Mouse (Mus musculus): ENCODE data around the gene Ctrl. TPM values are rescaled to one million over a fixed set of nuclear protein-coding genes. Genes with fewer than 3 reads are reported as not detected.
A peak's percentile ranks its signal among the peaks of the same experiment; 100 is the strongest.

The Ctrl gene
- total RNA-seq, 2 experiments from 2014 or later = 1.6 TPM

DNA sequence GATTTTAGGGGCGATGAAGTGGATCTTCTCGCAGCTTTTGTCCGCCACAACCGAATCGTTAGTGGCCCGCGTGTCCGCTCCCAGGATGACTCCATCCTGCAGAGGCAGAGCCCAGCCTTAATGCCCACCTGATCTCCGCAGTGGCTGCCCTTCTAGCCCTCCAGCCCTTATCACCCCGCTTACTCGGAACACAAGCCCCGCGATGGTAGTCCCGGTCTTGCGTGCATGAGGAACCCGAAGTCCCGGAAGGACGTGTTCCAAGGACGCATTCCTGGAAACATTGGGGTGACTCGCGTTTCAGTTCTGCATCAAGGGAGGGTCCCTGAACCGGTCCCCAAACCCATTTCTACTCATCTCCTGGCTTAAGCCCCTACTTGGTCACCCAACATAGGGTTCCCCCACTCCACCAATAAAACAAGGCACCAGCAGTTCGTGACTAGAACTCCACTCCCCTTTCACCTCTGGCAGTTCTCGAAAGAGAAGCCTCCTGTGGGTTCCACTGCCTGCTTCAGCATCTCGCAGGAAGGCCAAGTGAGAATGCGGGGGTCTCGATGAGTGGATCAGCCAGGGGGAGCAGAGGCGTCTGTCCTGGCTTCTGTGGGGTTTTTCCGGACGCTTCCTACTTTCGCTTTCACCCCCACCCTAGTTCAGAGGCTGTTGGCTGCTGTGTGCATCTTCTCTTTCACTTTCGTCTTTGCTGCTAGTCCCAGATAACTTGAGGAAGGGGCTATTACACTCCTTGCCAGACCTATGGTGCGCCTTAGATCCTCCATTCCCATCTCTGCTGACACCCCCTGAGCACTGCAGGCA lies 4.0 kb upstream of the Ctrl start:
- peak; percentile 37 to 58 for DNase-seq

DNA sequence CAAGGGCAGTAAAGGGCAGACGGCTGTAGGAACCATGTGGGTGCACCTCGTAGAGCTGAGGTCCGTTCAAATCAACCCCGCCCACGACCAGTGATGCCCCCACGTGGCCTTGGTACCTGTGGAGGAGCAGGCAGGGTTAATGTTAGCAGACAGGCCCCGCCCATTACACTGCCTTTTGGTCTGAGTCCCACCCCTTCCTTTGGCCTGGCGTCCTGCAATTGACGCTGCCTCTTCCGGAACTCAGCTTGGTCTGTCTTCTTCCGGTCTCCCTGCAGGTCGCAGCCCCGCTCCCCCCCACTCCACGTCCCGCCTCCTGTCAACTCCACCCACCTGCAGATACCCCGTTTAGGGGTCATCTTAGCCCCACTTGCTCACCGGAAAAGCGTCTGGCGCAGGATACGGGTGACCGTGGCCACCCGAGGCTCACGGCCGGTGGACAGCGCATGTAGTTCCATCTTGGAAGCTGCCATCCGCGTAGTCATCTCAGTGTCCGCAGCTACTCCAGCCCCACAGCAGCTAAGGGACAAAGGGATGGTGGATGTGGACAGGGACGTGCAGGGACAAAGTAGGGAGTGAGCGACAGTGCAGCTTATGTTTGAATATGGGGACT lies 3.3 kb upstream of the Ctrl start:
- peak; percentile 86 to 87 for DNase-seq

DNA sequence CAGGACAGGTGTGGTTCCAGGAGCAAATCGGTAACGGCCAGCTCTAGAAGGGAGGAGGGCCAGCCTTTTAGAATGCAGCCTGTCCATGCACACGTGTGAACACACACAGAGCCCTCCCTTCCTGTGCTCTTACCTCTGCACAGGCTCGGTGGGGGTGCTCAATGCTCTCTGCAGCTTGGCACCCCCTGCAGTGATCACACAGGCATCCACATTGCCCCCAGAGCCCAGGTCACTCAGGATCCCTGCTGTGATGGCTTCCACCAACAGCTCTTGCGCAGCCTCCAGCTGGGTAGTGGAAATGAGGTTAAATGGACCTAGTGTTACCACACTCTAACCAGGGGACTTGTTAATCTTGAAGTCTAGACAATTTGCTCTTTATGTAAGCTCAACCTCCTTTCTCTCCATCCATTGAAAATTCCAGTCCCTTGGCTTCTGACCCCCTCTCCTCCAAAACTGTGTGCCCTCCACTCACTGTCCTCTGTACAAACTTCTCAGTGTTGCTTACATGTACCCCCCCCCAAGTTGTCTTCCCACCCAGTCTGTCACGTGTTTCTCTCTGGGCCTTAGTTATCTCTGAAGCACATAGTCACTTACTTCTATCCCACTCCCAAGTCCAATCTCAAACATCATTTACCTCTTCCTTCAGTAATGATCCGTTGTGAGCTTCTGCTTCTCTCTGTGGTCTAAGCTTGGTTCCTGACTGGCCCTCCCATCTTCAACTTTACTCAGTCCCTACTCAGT lies 2.4 kb upstream of the Ctrl start:
- no peak for DNase-seq

DNA sequence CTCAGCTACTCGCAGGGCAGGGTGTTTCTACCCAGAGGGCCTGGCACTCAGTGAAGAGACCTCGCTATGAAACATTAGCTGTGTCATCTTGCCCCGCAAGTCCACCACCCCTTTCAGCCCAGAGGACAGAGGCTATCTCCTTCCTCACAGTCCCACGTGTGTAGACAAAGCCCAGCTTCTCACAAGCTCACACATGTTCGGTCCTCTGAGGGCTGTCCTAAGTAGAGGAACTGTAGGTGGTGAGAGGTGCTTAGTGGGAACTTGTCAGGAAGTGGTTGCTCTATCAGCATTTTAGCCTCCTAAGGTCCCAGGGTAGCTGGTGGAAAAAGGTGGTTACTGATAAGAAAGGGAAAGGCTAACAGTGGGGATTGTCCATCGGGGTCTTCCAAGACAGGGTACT lies 1.4 kb upstream of the Ctrl start:
- no peak for DNase-seq

DNA sequence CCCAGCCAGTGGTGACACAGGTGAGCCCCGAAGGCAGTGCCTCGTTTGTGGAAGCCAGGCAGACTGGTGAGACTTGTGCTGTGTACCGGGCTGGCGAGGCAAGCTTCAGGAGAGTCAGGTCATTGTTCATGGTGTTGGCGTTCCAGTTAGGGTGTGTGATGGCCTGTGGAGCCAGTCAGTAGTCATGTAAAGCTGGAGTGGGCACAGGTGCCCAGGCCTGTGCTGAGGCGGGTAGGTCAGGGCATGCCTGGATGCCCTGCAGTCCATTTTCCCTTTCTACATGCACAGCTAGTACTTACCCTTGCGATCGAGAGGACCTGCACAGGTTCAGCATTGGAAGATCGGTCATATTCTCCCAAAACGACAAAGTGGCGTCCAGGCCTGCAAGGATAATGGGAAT lies 1.1 kb downstream of the Ctrl start:
- DNase-seq = no peak

DNA sequence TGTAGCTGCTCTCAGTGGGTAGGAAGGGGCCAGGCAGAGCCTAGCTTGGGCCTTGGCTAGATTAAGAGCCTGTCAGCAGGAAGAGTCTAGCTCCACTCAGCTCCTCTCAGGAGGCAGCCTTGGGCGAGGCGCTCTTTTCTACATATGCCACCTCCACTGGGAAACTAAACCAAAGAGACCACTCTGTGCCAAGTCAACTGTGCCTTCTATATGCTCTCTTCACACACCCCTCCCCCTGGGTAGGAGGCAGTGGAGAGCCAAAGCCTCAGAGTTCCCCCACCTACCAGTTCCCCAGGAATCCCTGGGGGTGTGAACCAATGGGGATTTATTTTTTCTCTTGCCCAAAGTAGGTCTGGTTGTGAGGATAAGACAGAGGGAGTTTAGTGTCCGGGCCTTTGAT lies 2.4 kb downstream of the Ctrl start:
- no peak for DNase-seq

DNA sequence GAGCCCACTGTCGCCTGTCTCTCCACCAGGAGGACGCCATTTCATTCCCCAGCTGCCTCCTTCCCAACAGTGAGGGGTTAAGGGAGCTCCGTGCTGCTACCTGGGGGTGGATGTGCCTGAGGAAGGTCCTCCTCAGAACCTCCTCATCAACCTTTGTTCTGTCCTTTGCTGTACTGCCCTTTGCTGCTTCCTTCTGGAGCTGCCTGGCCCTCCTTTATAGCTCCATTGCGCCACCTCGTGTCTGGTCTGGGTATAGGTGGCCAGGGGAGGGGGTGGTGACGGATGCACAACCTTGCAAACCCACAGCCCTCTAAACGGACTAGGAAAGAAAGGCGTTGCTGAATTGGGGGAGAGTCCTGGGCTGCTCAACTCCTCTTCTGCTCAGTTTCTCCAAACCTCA lies 3.1 kb downstream of the Ctrl start:
- peak; percentile 82 to 86 for DNase-seq

DNA sequence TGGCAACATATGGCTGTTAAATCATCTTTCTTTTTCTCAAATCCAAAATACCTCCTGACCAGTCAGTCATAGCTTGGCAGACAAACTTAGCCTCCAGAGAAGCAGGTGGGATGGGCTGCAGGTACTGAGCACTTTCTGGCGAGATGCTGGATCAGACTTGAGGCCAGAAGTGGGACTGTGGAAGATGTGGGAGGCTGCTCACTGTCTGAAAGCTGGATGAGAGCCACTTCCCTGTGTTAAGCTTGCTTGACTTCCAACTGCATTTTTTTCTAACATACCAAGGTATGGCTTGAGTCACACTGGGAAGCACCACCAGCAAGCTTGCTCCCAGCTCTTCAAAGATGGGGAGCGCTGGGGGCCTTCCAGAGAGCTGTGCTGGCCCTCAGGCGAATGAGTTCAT lies 8.5 kb downstream of the Ctrl start:
- no peak for DNase-seq

DNA sequence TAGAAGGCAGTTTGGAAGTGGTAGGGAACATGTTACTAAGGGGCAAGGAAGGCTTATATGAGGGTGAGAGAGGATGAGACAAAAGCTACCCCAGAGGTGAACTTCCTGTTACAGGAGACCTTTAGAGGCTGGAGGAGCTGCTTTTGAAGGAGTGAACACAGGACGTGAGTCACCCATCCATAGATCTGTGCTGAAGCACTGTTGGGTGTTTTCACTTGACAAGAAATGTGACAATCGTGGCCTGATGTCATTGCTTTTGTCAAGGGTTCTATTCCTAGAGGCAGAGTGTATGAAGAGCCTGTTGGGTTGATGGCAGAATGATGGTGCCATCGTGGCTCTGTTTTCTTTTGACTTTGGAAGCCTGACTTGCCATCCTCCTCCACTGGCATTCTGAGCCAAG lies 14.3 kb downstream of the Ctrl start:
- no peak for DNase-seq

DNA sequence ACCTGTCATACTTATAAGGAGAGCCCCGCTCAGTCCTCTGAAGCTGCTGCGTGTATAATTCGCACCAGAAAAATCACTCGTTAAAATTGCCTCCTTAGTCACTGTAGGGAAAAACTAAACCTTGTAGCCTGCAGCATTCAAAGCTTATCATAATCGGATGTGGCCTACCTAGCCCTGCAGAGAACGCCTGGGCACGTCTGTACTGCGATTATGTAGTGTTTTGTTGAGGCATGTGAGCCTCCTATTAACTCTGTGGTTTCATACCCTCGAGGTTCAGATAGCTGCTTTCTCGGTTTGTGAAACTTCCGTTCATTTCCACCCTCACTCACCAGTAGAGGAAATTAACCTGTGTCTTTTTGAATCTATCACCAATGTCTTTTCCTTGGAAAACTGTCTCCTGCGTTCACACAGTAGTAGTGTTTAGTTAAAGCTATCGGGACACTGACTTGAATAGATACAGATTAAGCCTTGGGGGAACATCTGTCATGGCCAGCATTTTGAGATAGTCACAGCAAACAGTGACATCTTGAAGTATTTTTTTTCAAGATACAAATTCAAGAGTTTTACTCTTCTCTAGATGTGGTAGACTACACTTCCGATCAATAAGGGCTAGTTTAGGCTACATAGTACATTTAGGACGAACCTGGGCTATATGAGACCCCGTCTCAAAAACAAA lies 32.6 kb downstream of the Ctrl start:
- DNase-seq = no peak

DNA sequence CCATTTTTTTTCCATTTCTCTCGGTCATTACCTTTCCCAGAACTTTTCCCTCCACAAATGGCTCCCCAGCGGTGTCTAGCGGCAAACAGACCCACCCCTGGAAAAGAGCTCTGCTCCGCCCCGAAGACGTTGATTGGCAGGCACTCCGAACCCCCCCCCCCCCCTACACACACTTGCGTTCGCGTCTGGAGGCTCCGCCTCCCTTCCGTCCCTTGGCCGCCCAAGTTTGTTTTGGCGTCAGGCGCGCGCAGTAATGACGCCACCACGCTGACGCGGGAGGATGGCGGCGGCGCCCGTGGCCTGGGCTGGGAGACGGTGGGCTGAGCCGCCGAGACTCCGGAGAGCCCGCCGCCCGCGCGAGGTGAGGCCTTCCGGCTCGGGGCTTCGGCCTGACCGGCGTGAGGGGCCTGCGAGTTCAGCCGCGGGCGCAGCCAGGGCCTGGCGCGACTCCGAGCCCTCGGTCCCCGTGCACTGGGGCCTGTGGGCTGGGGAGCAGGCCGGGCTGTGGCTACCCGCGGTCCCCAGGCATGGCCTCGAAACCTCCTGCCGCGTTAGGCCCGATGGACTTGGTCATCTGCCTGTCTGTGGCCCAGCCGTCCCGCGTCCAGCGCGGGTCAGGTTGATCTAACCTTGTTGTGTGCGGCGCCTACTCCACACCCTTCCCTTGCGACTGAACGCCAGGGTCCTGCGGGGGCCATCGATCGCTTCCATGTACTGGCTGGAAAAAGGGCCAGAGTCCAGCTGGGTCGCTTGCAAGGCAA lies 33.3 kb downstream of the Ctrl start, which contains the start of gene Pskh1:
Gene Pskh1 (plus strand): TSS at position 262 of the 761 bp plus-strand sequence.
- DNase-seq = peak; percentile 92 to 95

DNA sequence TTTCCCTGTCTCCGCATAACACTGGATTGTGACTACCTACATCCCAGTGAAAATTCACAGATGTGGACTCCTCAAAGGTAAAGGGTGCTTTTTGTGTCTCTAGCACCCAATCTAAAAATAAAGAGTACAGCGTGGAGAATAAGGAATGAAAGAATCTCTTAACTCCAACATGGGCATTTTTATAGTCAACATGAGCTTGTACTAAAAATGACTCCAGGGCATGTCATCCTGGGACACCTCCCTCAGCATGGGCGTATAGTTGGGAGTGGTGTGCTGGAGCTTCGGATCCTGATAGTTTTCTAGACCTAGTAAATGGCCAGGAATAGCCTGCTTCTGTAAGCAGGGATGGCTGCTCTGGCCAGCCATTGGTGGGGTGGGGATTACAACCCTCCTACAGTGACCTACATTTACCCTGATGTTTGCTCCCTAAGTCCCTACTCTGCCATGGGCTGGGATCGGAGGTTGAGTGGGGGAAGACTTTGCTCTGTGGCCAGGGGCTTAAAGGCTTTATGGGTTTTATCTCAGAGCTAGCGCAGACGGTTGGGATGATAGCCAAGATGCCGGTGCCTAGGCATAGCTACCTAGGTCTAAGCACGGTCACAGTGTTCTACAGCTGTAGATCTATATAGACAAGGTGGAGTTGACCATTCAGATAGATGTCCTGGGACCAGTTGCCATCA lies 35.7 kb downstream of the Ctrl start:
- DNase-seq = no peak

DNA sequence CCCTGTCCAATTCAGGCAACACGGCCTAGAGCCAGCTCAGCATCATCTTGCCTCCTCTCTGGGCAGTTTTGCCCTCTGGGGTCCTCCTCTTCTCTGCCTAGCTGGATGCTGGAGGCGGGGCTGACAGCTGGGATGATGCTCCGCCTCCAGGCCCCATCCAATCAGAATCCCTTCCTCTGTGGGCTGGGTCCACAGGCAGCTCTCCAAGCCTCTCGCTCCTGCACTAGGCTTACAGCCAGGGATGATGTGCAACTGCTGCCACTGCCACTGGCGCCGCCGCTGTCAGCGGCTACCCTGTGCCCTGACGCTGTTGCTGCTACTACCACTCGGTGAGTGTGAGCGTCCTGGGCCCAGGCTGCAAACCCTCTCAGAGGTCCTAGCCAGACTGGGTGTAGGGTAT lies 40.3 kb downstream of the Ctrl start, which contains the start of gene Nrn1l:
Gene Nrn1l (plus strand): TSS at position 229 of the 400 bp plus-strand sequence.
- peak; percentile 69 to 76 for DNase-seq

DNA sequence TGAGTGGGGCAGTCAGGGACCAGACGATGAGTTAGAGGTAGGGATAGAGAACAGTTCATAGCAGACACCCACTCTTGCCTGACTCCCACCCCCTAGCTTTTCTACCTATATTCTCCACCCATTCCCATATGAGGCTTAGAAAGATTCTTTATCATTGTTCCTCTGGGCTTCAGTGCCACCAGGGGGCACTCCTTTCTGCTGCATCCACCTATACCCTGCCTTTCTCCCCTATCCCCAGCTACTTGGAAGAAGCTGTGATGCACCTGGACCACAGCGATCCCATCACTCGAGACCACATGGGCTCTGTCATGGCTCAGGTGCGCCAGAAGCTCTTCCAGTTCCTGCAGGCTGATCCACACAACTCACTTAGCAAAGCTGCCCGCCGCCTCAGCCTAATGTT lies 41.2 kb downstream of the Ctrl start:
- DNase-seq = no peak

DNA sequence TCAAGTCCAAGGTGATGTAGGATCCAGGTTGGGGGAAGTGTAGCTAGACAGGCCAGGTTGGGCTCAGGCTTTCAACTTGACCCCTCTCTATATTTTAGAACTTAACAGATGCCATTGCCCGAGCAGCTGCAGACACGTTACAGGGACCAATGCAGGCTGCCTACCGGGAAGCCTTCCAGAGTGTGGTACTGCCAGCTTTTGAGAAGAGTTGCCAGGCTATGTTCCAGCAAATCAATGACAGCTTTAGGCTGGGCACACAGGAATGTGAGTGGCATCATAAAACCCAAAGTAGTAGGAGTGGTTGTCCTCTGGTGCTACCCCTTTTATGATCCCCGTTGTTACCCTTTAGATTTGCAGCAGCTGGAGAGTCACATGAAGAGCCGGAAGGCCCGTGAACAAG lies 42.8 kb downstream of the Ctrl start:
- peak; percentile 70 to 72 for DNase-seq

DNA sequence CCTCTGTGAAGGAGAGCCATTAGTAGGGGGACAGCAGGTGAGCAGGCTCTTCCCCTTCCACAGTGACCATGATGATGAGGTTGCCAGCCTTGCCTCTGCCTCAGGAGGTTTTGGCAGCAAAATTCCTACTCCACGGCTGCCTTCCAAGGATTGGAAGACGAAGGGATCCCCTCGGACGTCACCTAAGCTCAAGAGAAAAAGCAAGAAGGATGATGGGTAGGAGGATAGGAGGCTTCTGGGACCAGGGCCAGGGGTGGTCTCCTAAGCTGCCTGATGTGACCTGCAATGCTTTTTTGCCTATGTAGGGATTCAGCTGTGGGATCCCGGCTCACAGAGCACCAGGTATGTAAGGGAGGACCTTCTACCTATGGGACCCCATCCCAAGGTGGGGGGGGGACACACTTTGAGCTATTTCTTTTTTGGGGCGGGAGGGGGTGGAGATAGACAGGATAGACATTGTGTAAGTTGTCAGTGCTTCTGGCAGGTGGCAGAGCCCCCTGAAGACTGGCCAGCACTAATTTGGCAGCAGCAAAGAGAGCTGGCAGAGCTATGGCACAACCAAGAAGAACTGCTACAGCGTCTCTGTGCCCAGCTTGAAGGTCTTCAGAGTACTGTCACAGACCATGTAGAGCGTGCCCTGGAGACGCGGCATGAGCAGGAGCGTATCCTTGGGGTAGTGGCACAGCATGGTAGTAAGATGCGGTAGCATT lies 43.8 kb downstream of the Ctrl start:
- no peak for DNase-seq

Measured in layer of hippocampus, postnatal 36 days (tissue).